Mouse (Mus musculus): ENCODE data around the gene Gm37240.

DNA sequence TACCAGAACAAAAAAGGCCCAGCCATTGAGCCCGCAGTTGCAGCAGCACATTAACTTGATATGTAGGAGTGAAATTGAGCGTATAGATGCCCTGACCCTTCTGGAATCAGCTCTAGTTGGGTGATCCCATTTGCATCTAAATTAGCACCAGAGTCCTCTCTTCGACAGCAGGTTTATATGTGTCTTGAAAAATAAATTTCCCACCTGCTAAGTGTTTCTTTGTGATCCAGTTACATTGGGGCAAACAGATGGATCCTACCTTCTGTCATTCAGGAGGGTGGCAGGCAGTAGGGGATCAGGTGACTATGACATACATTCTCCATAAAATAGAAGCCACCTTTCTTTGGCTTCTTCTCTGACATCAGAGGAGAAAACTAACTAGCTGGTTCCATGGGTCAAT lies 192.3 kb downstream of the Gm37240 start:
- no peak for TF ChIP-seq POLR2A (IDR thresholded peaks at IDR 0.05; ENCODE audit: borderline replicate concordance, low read depth, low read length)
- TF ChIP-seq CTCF (IDR thresholded peaks at IDR 0.05; ENCODE audit: low read depth, low read length), result no peak

Data from bone marrow macrophage, adult 2 months (primary cell).